Mouse (Mus musculus) forebrain, postnatal 0 days (tissue): ENCODE results near the gene Kcnq5. TPM values are rescaled to one million over a fixed set of nuclear protein-coding genes. Genes with fewer than 3 reads are reported as not detected.

Experiments
- ATAC-seq: fragments of 200-750 bp; cut with Nextera tagmentation; 2 replicates; pipeline ENCODE4 v1.8.0; 2017; ENCODE audit warnings: mild to moderate bottlenecking, moderate library complexity
- DNase-seq: peaks from one replicate; pipeline ENCODE4 v3.0.0-alpha.2; 2015
- H3K27ac ChIP-seq: fragments of 300-500 bp; sonication (generic); 2 replicates; pipeline ENCODE4 v1.5.1; 2014; ENCODE audit warnings: low read depth, mild to moderate bottlenecking, antibody characterized with exemption, low read length, moderate library complexity, mixed read lengths
- H3K27me3 ChIP-seq: fragments of 300-500 bp; sonication (generic); 2 replicates; pipeline ENCODE4 v1.6.1; 2014; ENCODE audit warnings: mild to moderate bottlenecking, low read length, mixed read lengths; ENCODE audit not compliant: insufficient read depth
- H3K36me3 ChIP-seq: fragments of 300-500 bp; sonication (generic); 2 replicates; pipeline ENCODE4 v1.6.1; 2014; ENCODE audit warnings: mild to moderate bottlenecking, moderate library complexity; ENCODE audit not compliant: insufficient read depth
- H3K4me1 ChIP-seq: fragments of 300-500 bp; sonication (generic); 2 replicates; pipeline ENCODE4 v1.6.1; 2014; ENCODE audit warnings: antibody characterized with exemption; ENCODE audit not compliant: insufficient read depth
- H3K4me2 ChIP-seq: fragments of 300-500 bp; sonication (generic); 2 replicates; pipeline ENCODE4 v1.6.1; 2014; ENCODE audit warnings: low read depth, mild to moderate bottlenecking, moderate library complexity
- H3K4me3 ChIP-seq: fragments of 300-500 bp; sonication (generic); 2 replicates; pipeline ENCODE4 v1.5.1; 2014; ENCODE audit warnings: low read depth, low read length, mixed read lengths
- H3K9ac ChIP-seq: fragments of 300-500 bp; sonication (generic); 2 replicates; pipeline ENCODE4 v1.6.1; 2014; ENCODE audit warnings: mild to moderate bottlenecking
- H3K9me3 ChIP-seq: fragments of 300-500 bp; sonication (generic); 2 replicates; pipeline ENCODE4 v1.6.1; 2016; ENCODE audit warnings: low read length
- CTCF ChIP-seq: sonication (generic); IDR thresholded peaks from 2 replicates; pipeline ENCODE4 v1.5.1; 2016; ENCODE audit warnings: antibody characterized with exemption, control low read depth, low read depth
- WGBS: fragments of 180-500 bp; shearing (Covaris S2); extraction: QIAGEN DNeasy Blood & Tissue Kit; methylation state at CpG from one replicate; pipeline ENCODE4 v1.1.7; 2014; 5-methylcytosine and 5-hydroxymethylcytosine counted together
- polyA plus RNA-seq: library from polyadenylated mRNA; unstranded; fragments of >200 nt; fragmentation: Nextera tagmentation; extraction: Ambion mirVana; gene quantifications from 2 replicates; pipeline ENCODE4 v1.2.1, GENCODE M21; 2015
- total RNA-seq: library from RNA; depleted of rRNA; stranded (reverse); fragments of >200 nt; gene quantifications from 2 replicates; pipeline ENCODE4 v1.2.3, GENCODE M21; 2014

Kcnq5 gene
- total and polyA plus RNA-seq, 2 experiments from 2014 or later, result 3.4 to 17.7 TPM

DNA sequence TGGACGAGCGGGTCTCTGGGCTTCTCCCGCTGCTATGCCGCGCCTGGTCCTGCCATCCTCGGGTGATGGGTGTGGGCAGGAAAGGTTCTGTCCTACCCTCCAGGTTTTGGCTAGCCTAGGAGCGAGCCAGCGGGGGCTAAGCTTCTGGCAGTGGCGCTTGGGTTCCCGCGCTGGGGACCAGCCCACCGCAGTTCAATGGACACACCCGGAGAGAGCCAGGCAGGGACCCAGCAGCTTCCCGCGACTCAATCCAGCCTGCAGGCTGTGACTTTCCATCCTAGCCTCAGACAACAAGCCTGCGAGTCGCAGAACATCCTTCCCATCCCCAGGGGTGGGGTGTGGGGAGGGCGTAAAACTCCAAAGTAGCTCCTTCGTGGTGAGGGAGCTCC is 335 bp upstream of the Kcnq5 start:
- H3K4me1 ChIP-seq, result no peaks in the 10 kb centered on the region
- no peaks in the 10 kb centered on the region for H3K9me3 ChIP-seq
- peak overlapping the region; percentile 67 for H3K9ac ChIP-seq
- H3K4me2 ChIP-seq, result peak overlapping the region; percentile 79
- DNase-seq, result no peak
- peak; percentile 7 for ATAC-seq
- H3K36me3 ChIP-seq, result no peaks in the 10 kb centered on the region
- no peaks in the 10 kb centered on the region for H3K27me3 ChIP-seq
- H3K27ac ChIP-seq, result peak overlapping the region; percentile 70; the same call in 1 of the 2 replicates
- peak overlapping the region; percentile 73 for H3K4me3 ChIP-seq
- no peak for TF ChIP-seq CTCF
- under 1% methylated on average over 19 of the region's 19 CpGs for WGBS

GRCm38 (mm10) chr1:21960421-21961250 is 1.1 kb downstream of the Kcnq5 start:
- WGBS, result 2% methylated on average over 47 of the region's 48 CpGs
- no peaks in the 10 kb centered on the region for H3K27me3 ChIP-seq
- H3K9ac ChIP-seq, result peak overlapping the region; percentile 67
- peak overlapping the region; percentile 73 for H3K4me3 ChIP-seq
- peak; percentile 43 for TF ChIP-seq CTCF
- H3K36me3 ChIP-seq, result no peaks in the 10 kb centered on the region
- H3K4me1 ChIP-seq, result no peaks in the 10 kb centered on the region
- DNase-seq, result peak; percentile 78
- H3K9me3 ChIP-seq, result no peaks in the 10 kb centered on the region
- peak overlapping the region; percentile 70 for H3K27ac ChIP-seq
- ATAC-seq, result peak; percentile 76
- H3K4me2 ChIP-seq, result peak overlapping the region; percentile 79

- Histone ChIP-seq H3K36me3 (no peaks in the 10 kb centered on the region), H3K9ac (peak overlapping the region; percentile 67; the same call in 1 of the 2 replicates), H3K9me3 (no peaks in the 10 kb centered on the region), H3K4me1 (no peaks in the 10 kb centered on the region), H3K4me3 (peak overlapping the region; percentile 73), H3K27ac (no peak overlapping the region), H3K27me3 (no peaks in the 10 kb centered on the region), H3K4me2 (peak overlapping the region; percentile 79)
- ATAC-seq (no peak), DNase-seq (no peak)
- TF ChIP-seq CTCF, result no peak
- WGBS, result 34% methylated on average over 8 of the region's 8 CpGs
These were observed 2.0 kb downstream of the Kcnq5 start for GRCm38 (mm10) chr1:21959648-21960285.

- H3K9ac ChIP-seq, result no peak overlapping the region
- H3K36me3 ChIP-seq, result no peaks in the 10 kb centered on the region
- H3K9me3 ChIP-seq, result no peaks in the 10 kb centered on the region
- DNase-seq, result no peak
- 49% methylated on average over 4 of the region's 4 CpGs for WGBS
- no peak for ATAC-seq
- no peak overlapping the region for H3K4me2 ChIP-seq
- no peak overlapping the region for H3K27ac ChIP-seq
- no peaks in the 10 kb centered on the region for H3K27me3 ChIP-seq
- no peak overlapping the region for H3K4me3 ChIP-seq
- no peaks in the 10 kb centered on the region for H3K4me1 ChIP-seq
- TF ChIP-seq CTCF, result no peak
These were observed 3.7 kb downstream of the Kcnq5 start for GRCm38 (mm10) chr1:21958013-21958412.

DNA sequence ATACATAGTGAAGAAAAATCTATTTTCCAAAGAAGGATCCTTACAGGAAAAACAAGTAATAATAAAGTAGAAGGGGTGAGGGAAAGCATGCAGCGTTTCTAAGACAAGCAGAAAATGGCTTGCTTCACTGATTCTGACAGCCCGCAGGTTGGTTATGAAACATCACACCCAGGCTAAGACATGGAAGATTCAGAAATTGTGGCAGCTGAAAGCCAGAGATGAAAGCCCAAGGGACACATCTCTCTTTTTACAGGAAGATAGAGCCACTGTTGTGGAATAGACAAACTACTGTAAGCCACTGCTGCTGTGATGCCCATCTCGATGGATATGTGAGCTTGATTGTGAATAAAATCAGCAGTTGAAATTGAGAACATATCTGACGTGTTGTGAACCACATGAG is 20.9 kb downstream of the Kcnq5 start:
- ATAC-seq (no peak), DNase-seq (no peak)
- no peaks in the 10 kb centered on the region for H3K4me1 ChIP-seq
- H3K27ac ChIP-seq, result no peak overlapping the region
- H3K9ac ChIP-seq, result no peak overlapping the region
- TF ChIP-seq CTCF, result no peak
- no peak overlapping the region for H3K4me2 ChIP-seq
- no peaks in the 10 kb centered on the region for H3K27me3 ChIP-seq
- H3K36me3 ChIP-seq, result no peaks in the 10 kb centered on the region
- no peaks in the 10 kb centered on the region for H3K9me3 ChIP-seq
- 73% methylated on average over 4 of the region's 4 CpGs for WGBS
- H3K4me3 ChIP-seq, result no peak overlapping the region

- DNase-seq (no peak), ATAC-seq (no peak)
- no peak overlapping the region for H3K4me3 ChIP-seq
- TF ChIP-seq CTCF, result no peak
- no peak overlapping the region for H3K27ac ChIP-seq
- H3K4me1 ChIP-seq, result no peaks in the 10 kb centered on the region
- no peak overlapping the region for H3K4me2 ChIP-seq
- H3K9ac ChIP-seq, result no peak overlapping the region
- 83% methylated on average over 4 of the region's 4 CpGs for WGBS
- H3K36me3 ChIP-seq, result no peaks in the 10 kb centered on the region
- no peaks in the 10 kb centered on the region for H3K27me3 ChIP-seq
- H3K9me3 ChIP-seq, result no peaks in the 10 kb centered on the region
These were observed 34.6 kb downstream of the Kcnq5 start for GRCm38 (mm10) chr1:21927182-21927581.

GRCm38 (mm10) chr1:21923293-21923642 is 38.5 kb downstream of the Kcnq5 start:
- TF ChIP-seq CTCF, result no peak
- peak; percentile 71 for DNase-seq
- WGBS, result 55% methylated on average over 1 of the region's 1 CpGs

More at GRCm38 (mm10) chr1:21923293-21923642, 38.5 kb downstream of the Kcnq5 start:
- H3K27me3 ChIP-seq, result no peaks in the 10 kb centered on the region
- peak; percentile 67 for ATAC-seq
- H3K9ac ChIP-seq, result no peak overlapping the region
- H3K9me3 ChIP-seq, result no peaks in the 10 kb centered on the region
- peak overlapping the region; percentile 22; the same call in 1 of the 2 replicates for H3K27ac ChIP-seq
- no peaks in the 10 kb centered on the region for H3K4me1 ChIP-seq
- no peak overlapping the region for H3K4me3 ChIP-seq
- H3K36me3 ChIP-seq, result no peaks in the 10 kb centered on the region
- H3K4me2 ChIP-seq, result no peak overlapping the region
